Mouse (Mus musculus): ENCODE data around the gene Dok5.

DNA sequence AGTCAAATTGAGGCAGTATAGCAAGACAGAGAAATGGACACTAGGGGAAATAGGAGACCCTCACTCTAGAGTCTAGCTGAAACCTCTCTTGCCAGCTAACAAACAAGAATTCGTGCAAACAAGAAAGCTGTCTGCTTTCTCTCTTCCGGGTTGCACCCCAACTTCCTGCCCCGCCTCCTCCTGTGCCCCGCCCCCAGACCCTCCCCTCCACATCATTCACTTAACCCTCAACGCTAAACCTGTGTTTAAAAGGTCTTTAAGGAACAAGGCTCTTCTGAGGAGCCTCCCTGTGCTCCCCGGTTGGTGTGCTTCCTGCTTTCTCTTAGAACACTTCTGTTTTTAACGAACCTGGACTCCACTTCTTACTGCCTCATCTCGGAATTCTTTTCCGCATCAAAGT, 156.4 kb downstream of the Dok5 start:
- TF ChIP-seq CTCF (conservative IDR thresholded peaks at IDR 0.05; ENCODE audit: low read length) (no peak), NANOG (IDR thresholded peaks at IDR 0.05; ENCODE audit: borderline replicate concordance, low read length) (no peak)
